Mouse (Mus musculus): Measurements from ENCODE around the gene Hspa8.
A peak's percentile ranks its signal among the peaks of the same experiment; 100 is the strongest.
"Not testable (repeated sequence)": the region's sequence is repeated elsewhere in the genome, so short reads cannot be mapped to it uniquely, and the experiment has no call there.

Hspa8 gene

GRCm38 (mm10) chr9:40800675-40801612 lies at the start of gene Hspa8:
Gene Hspa8 (plus strand): TSS chr9:40800984.
- peak; percentile 100 for DNase-seq

DNA sequence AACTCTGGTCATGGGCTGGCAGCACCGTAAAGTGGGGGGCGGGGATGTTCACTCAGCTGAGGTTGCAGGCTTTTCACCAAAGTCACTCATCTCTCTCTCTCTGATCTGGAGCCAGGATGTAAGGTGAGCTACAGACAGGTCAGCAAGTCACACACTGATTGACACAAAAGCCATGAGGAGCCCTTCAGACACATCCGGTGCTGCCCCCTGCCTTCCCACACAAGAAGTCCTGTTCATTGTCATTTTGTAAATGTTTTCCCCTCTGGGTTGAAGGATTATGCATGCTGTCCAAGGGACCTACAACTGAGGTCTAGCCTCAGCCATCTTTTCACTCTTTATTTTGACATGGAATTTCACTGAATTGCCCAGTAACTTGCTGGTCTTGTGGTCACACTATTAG lies 49.0 kb upstream of the Hspa8 start:
- no peak for DNase-seq

DNA sequence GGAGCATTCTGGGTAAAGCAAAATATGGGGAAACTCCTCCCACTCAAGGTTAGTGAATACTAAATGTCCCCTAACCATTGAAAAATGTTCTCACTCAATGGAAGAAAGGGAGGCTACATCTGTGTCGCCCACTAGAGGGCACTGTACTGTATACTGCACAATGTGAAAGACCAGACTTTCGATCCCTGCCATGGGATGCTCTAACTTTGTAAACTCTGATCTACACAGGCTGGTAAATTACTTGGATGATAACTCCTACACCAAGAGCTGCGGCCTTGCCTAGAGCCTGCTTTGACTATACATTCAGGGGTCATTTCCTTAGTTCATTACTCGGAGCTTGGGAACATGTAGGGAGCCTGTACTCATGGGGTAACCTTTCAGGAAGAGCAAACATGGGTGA lies 44.4 kb upstream of the Hspa8 start:
- peak; percentile 56 for DNase-seq

DNA sequence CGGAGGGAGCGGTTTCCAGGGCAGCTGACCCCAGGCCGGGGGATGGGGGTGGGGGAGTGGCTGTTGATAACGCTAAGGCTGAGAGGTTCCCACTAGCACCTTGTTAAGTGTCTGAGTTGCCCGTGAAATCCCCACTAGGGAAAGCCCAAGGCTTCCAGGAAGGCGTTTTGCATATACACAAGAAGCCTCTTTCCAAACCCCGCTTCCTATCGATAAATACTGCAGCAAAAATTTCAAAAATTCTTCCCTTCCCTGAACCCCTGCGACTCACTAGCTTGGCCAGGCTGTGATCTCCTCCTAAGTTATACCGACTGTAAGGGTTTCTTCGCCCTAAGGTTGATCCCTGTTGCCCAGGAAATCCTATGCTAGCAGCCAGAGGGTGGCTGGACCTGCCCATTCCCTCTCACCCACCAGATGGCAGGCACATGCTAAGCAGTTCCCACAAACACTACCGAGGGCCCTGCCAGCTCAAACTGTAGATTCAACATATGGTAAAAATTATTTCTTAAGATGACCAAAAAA lies 43.6 kb upstream of the Hspa8 start:
- DNase-seq, result peak; percentile 42

- DNase-seq, result peak; percentile 90
Observed at GRCm38 (mm10) chr9:40757685-40758270, 43.0 kb upstream of the Hspa8 start.

DNA sequence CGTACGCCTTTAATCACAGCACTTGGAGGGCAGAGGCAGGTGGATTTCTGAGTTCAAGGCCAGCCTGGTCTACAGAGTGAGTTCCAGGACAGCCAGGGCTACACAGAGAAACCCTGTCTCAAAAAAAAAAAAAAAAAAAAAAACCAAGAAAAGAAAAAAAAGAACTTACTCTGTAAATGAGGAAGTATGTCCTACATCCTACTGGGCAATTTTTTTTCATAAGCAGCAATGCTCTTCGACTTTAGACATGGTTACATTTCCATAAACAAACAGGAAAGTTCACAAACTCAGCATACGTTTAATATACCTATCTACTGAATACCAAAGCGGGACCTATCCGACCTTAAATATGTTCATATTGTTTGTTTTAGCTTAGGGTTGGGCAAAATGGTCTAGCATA lies 38.4 kb upstream of the Hspa8 start:
- DNase-seq, result no peak

DNA sequence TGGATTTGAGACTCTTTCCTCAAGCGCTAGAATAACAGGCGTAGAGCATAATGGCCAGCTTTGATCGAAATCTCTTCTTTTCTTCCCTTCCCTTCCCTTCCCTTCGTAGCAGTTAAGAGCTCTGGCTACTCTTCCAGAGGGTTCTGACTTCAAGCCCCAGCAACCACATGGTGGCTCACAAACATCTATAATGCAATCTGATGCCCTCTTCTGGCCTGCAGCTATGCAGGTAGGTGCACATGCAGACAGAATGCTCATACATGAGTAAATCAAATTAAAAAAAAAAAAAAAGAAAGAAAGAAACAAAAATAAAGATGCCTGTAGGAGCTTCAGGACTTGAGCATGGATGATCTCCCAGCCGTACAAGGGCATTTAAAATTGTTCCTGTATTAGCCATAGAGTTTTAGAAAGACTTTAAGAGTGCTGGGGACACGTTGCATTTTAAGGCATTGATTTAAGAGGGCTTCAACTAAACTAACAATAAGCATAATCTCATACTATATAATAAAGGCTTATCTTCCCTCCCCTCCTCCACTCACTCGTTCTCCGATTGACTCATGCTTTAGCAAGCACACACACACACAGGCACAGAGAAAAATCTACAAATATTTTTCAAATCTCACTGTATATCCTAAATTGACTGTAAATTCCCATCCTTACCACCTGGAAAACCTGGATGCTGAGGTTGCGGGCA lies 35.8 kb upstream of the Hspa8 start:
- DNase-seq, result no peak

- DNase-seq, result peak; percentile 61
Observed at GRCm38 (mm10) chr9:40765581-40765940, 35.2 kb upstream of the Hspa8 start.

- no peak for DNase-seq
Observed at GRCm38 (mm10) chr9:40766058-40766605, 34.7 kb upstream of the Hspa8 start.

- no peak for DNase-seq
Observed at GRCm38 (mm10) chr9:40767946-40768345, 32.8 kb upstream of the Hspa8 start.

DNA sequence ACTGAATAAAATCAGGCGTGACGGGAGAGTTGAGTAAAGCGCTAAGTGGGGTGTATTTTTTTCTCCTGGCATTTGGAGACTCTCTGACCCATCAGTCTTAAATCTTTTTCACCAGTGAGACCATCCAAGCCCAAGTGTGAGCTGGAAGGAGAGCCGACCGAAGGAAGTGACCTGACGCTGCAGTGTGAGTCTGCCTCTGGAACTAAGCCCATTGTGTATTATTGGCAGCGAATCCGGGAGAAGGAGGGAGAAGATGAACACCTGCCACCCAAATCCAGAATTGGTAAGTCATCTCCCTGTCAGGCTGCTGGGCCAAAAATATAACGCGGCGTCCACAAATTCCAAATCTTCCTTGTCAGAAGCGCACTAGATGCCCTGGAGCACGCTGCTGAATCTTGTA lies 28.5 kb upstream of the Hspa8 start:
- DNase-seq, result peak; percentile 10

DNA sequence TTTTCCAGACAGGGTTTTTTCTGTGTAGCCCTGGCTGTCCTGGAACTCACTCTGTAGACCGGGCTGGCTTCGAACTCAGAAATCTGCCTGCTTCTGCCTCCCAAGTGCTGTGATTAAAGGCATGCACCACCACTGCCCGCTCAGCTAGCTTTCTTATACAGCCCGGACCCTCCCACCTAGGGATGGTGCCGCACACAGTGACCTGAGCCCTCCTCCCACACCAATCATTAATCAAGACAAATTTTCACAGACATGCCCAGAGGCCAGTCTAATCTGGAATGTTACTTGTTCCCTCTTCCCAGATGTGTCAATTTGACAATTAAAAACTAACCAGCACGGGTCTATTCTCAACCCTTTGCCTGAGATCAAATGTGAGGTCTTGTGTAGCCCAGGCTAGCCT lies 27.6 kb upstream of the Hspa8 start:
- DNase-seq, result not testable (repeated sequence)

DNA sequence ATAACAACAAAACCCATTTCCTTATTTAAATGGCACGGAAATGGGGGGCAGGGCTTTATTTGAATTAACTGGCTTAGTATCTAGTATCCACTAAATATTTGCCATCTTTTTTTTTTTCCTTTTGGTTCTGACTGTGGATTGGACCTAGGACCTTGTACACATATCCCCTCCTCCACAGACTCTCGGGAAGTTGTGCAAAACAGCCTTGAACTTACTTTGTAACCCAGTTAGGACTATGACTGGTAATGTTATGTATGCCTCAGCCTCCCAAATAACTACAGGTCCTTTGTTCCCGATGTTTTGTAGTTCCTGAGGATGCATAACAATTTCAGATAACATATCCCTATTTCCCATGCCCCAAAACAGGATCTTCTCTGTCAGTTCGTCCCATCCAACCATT lies 26.9 kb upstream of the Hspa8 start:
- DNase-seq, result no peak

DNA sequence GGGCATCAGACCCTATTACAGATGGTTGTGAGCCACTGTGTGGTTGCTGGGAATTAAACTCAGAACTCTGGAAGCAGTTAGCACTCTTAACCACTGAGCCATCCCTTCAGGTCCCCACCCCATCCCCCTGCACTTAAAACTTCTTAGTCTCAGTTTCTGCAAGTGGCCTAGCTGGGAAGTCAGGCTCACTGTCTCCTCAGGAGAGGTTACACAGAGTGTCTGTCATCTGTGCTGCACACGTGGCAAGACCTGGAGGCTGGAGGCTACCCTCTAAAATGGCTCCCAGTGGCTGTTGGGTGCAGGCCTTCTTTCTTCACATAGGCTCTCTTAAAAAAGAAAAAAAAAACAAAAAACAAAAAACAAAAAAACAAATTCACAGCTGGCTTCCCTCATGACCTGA lies 24.7 kb upstream of the Hspa8 start:
- DNase-seq, result no peak

DNA sequence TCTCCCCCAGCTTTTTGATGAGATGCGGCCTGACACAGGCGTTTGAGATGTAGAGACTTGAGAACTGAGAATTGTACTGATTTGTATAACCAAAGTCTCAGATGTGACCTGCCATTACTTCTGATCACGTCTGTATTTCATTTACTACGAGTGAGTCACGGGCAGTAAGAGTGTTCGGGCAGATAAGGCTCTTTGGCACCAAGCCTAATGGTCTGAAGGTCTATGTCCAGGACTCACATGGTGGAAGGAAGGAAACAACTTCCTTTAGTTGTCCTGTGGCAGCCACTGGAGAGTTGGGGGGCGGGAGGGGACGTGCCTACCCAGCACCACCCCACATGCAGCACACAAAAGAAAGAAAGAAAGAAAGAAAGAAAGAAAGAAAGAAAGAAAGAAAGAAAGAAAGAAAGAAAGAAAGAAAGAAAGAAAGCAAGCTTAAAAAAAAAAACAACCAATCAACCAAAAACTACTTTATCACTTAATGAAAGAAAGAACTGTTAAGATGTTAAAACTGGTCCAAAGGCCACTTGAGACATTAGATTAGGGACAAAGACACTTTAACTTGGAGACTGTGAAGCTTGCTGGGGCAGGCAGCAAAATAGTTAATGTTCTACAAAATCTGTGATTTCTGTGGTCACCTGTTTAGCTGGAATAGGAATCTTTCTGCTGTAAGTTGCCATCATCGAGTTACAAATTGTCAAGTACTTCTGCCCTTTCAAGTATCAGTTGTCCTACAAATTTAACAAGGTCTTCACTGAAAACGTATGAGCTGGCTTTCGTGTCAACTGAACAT lies 24.1 kb upstream of the Hspa8 start:
- DNase-seq, result no peak

DNA sequence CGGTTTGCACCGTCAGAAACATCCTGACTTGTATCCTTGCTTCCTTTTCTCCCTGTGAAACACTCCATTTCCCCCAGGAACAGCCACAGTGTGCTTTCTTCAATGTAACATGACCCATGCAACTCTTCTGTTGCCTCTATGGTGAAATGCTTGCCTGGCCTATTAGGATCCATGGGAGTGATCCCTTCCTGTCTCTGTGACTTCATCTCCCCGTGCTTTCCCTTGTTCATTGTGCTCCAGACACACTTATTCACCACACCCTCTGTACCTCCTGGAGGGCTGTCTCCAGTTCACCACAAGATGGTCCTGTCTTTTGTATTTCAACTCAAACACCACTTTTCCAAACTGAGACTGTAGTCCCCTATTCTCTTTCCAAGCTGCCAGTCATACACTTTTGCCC lies 20.7 kb upstream of the Hspa8 start:
- DNase-seq, result no peak

DNA sequence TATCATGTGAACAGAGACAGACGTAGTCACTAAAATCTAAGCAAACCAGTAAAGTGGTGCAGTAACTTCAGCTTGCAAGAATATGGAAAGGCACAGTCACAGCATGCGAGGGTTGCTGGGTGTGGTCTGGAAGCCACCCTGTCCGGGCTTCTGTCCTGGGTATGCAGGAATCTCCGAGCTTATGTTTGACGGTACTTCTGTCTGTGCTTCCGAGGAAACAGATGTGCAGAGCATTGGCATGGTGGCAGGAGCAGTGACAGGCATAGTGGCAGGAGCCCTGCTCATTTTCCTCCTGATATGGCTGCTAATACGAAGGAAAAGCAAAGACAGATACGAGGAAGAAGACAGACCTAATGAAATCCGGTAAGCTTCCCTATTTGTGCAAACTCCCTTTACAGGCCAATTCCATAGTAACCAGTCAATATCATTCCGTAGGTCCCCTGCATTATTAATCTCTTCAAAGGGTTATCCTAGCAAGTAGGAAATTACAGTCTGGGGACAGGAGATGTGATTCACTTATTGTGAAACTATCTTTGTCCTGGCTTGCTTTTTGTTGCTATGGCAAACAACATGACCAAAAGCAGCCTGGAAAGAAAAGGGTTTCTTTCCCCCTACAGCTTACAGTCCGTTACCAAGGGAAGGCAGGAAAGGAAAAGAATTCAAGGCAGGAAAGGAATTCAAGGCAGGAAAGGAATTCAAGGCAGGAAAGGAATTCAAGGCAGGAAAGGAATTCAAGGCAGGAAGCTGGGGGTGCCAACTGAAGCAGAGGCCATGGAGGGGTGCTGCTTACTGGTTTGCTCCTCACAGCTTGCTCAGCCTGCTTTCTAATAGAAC lies 19.7 kb upstream of the Hspa8 start:
- DNase-seq, result no peak

GRCm38 (mm10) chr9:40781726-40782581 lies 18.8 kb upstream of the Hspa8 start:
- DNase-seq, result no peak

DNA sequence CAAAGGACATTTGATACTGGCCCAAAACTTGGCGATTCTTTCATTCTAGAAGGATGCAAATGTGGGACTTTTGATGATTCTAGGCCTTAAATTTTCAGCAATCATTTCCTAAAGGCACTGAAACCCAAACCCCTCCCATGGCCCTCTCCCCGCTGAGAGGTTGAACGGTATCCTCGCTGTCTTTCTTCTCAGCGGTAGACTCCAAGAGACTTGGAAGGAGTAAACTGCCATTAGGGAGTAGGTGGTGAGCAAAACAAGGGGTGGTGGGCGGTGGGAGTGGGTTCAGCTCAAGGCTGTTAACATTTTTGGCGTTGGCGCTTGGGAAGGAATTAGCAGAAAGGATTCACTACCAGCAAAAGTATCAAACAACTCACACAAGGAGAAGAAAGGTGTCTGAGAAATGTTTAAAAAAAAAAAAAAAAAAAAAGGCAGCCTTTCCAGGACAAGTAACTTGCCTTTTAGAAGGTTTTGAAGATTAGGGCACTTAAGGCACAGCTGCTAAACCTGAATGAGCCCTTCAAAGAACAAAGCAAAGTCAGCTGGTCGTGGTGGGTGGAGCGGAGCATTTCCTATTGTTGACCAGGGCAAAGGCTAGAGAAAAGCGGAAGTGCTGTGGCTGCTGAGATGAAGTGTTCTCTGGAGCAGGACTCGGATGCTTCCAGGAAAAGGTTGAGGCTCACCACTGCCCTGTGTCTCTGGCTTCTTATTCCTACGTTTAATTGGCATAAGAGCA lies 17.0 kb upstream of the Hspa8 start:
- peak; percentile 60 for DNase-seq

Measured in layer of hippocampus, adult 9-11 months (tissue).